Mouse (Mus musculus): ENCODE measurements at regions not wholly inside any gene's neighbourhood (a gene's known extent, or its start where the extent isn't known, plus 50 kb on each side); places are given as distances from the start of the nearest gene placed in this dataset.

- TF ChIP-seq CTCF (IDR thresholded peaks at IDR 0.05 in 2 of 3, conservative IDR thresholded peaks at IDR 0.05 in 1 of 3; ENCODE audit: control insufficient read depth in 1 of 3, insufficient read depth in 1 of 3, low read depth in 2 of 3, low read length in 3 of 3, poor library complexity in 1 of 3, severe bottlenecking in 1 of 3) (no peak), POLR2A (IDR thresholded peaks at IDR 0.05; ENCODE audit: control insufficient read depth in 1 of 2, insufficient read depth in 1 of 2, low read depth in 1 of 2, low read length in 2 of 2, poor library complexity in 1 of 2) (no peak), TCF12 (IDR thresholded peaks at IDR 0.05; ENCODE audit: low read depth, low read length) (no peak), MYB (IDR thresholded peaks at IDR 0.05; ENCODE audit: low read depth, low read length) (no peak), POLR2AphosphoS2 (IDR thresholded peaks at IDR 0.05; ENCODE audit: low read length) (no peak), EP300 (IDR thresholded peaks at IDR 0.05; ENCODE audit: low read depth in 1 of 2, low read length in 2 of 2) (no peak), E2F4 (IDR thresholded peaks at IDR 0.05; ENCODE audit: borderline replicate concordance, low read depth, low read length) (no peak), ELF1 (IDR thresholded peaks at IDR 0.05; ENCODE audit: low read depth, low read length) (no peak), GATA1 (IDR thresholded peaks at IDR 0.05; ENCODE audit: low read depth, low read length) (no peak), USF1 (IDR thresholded peaks at IDR 0.05; ENCODE audit: low read depth, low read length) (no peak)
Observed at GRCm38 (mm10) chr17:52084455-52084854, 251.4 kb upstream of the Satb1 start.
